In genomic region chr6:90560390-90561058, GRCm38 (mm10) we compare ENCODE assay signal across 12 mouse cellular contexts. TPM values are rescaled to one million over a fixed set of nuclear protein-coding genes. Genes with fewer than 3 reads are reported as not detected.
DNase-seq lines count a peak whose midpoint lies in the region; ATAC-seq and TF ChIP-seq lines count a peak whose summit lies in the region.
"Had no signal": no experiment of that assay in that cellular context is flagged by ENCODE, and none has a peak within 500 bp of the region (broad histone marks: within the 10 kb centered on the region; RNA-seq: fewer than 3 reads in every experiment).

No protein-coding gene starts in this region.

- H3K27ac ChIP-seq in lung, postnatal 0 days (ENCODE audit: low read length) = no peak overlapping the region
- H3K27ac ChIP-seq in hindbrain, embryonic 14.5 days = peak overlapping the region; percentile 67
- H3K27ac ChIP-seq: macrophage had no signal

- no peak for TF ChIP-seq POLR2A in myocyte (IDR thresholded peaks at IDR 0.05; ENCODE audit: insufficient read length, low read depth)

- no peak overlapping the region for H3K9ac ChIP-seq in lung, postnatal 0 days (replicated peaks; ENCODE audit: low read depth)
- no peak overlapping the region for H3K9ac ChIP-seq in hindbrain, embryonic 14.5 days

- 47% methylated on average over 3 of the region's 3 CpGs for WGBS in lung, postnatal 0 days
- WGBS in hindbrain, embryonic 14.5 days = 85% methylated on average over 3 of the region's 3 CpGs

- DNase-seq in lung, postnatal 0 days (ENCODE audit: low spot score) = peak; percentile 33
- DNase-seq in lung, postnatal 10 days = no peak
- DNase-seq in NIH3T3 (ENCODE audit: low read depth) = peak; percentile 53
- no peak for DNase-seq in hindbrain, embryonic 14.5 days (ENCODE audit: low spot score)
- no peak for DNase-seq in cerebellum, adult 9-11 months
- no peak for DNase-seq in ovary, postnatal 14 days (ENCODE audit: low spot score)
- DNase-seq in gastrocnemius, postnatal 25 days = no peak

- no peaks in the 10 kb centered on the region for H3K9me3 ChIP-seq in lung, postnatal 0 days (ENCODE audit: low read length)
- no peaks in the 10 kb centered on the region for H3K9me3 ChIP-seq in hindbrain, embryonic 14.5 days (ENCODE audit: control insufficient read depth, low read length)

- no peak for ATAC-seq in lung, postnatal 0 days
- no peak for ATAC-seq in hindbrain, embryonic 14.5 days (ENCODE audit: low FRiP score)
- ATAC-seq: activated CD4-positive, CD25-positive, alpha-beta regulatory T cell, adult 4 months had no signal

- no peak overlapping the region for H3K4me2 ChIP-seq in lung, postnatal 0 days (replicated peaks; ENCODE audit: low read depth, low read length)
- no peak overlapping the region for H3K4me2 ChIP-seq in hindbrain, embryonic 14.5 days (replicated peaks)
- H3K4me2 ChIP-seq in myocyte (ENCODE audit: low read depth) = no peak overlapping the region
- H3K4me2 ChIP-seq: heart, embryonic 11.5 days; liver, embryonic 11.5 days had no signal

- no peak overlapping the region for H3ac ChIP-seq in myocyte (ENCODE audit: control insufficient read depth, insufficient read length)

- H3K36me3 ChIP-seq in lung, postnatal 0 days (ENCODE audit: insufficient read depth, low read length) = no peaks in the 10 kb centered on the region
- H3K36me3 ChIP-seq in hindbrain, embryonic 14.5 days (replicated peaks; ENCODE audit: control insufficient read depth, insufficient read depth) = no peaks in the 10 kb centered on the region
- no peaks in the 10 kb centered on the region for H3K36me3 ChIP-seq in myocyte (ENCODE audit: control insufficient read depth, insufficient read depth)

- TF ChIP-seq CTCF in lung, postnatal 0 days (IDR thresholded peaks at IDR 0.05) = no peak

- H3K4me1 ChIP-seq in lung, postnatal 0 days (ENCODE audit: insufficient read depth, low read depth, low read length) = peaks cover 7% of the 10 kb centered on the region; the same call in 1 of the 2 replicates
- H3K4me1 ChIP-seq in hindbrain, embryonic 14.5 days (replicated peaks; ENCODE audit: control insufficient read depth, insufficient read depth, low read length) = 0 out of 2 replicates have a peak, but pooled peaks cover 14% of the 10 kb centered on the region

- no peaks in the 10 kb centered on the region for H3K79me2 ChIP-seq in myocyte (ENCODE audit: control insufficient read depth, insufficient read depth)

- no peaks in the 10 kb centered on the region for H3K27me3 ChIP-seq in lung, postnatal 0 days (replicated peaks; ENCODE audit: insufficient read depth, low read length)
- no peaks in the 10 kb centered on the region for H3K27me3 ChIP-seq in hindbrain, embryonic 14.5 days (ENCODE audit: control insufficient read depth, insufficient read depth, low read length)
- H3K27me3 ChIP-seq in myocyte (ENCODE audit: control insufficient read depth, insufficient read depth, insufficient read length) = no peaks in the 10 kb centered on the region

- H3K4me3 ChIP-seq in lung, postnatal 0 days (ENCODE audit: low read depth, low read length) = no peak overlapping the region
- no peak overlapping the region for H3K4me3 ChIP-seq in hindbrain, embryonic 14.5 days (replicated peaks; ENCODE audit: low read length)
- no peak overlapping the region for H3K4me3 ChIP-seq in myocyte

- no peak for TF ChIP-seq EP300 in lung, postnatal 0 days (IDR thresholded peaks at IDR 0.05)

TF ChIP-seq in myocyte, 11 proteins besides CTCF, POLR2A, EP300 and RAD21:
- TF ChIP-seq TCF12 (IDR thresholded peaks at IDR 0.05; ENCODE audit: insufficient read depth, poor library complexity, severe bottlenecking) = no peak
- peak; percentile 59 for TF ChIP-seq USF1 (IDR thresholded peaks at IDR 0.05; ENCODE audit: low read depth)
- TF ChIP-seq MYOG (IDR thresholded peaks at IDR 0.05; ENCODE audit: control insufficient read depth in 1 of 3, insufficient read depth in 1 of 3, insufficient read length in 2 of 3, low read depth in 2 of 3) = no peak
- TF ChIP-seq TCF3 (IDR thresholded peaks at IDR 0.05; ENCODE audit: insufficient read length, low read depth) = no peak

RNA-seq across cellular contexts. Expression of gene Slc41a3, which starts 44.0 kb away (rescaled TPM):
- polyA plus RNA-seq in lung, postnatal 0 days (2015; fragmentation: Nextera tagmentation; extraction: Ambion mirVana) = 9.7 and 10.8 TPM in 2 replicates
- 6.9 and 7.8 TPM in 2 replicates for polyA plus RNA-seq in hindbrain, embryonic 14.5 days (2014; fragmentation: Nextera tagmentation; extraction: Ambion mirVana)
- polyA plus RNA-seq in myocyte (2012; fragmentation: generic; extraction: Trizol) = 2.5 TPM
- 10 to 100 TPM; 58.4 to 76.2 TPM for total RNA-seq in gastrocnemius, postnatal 25 days (2021)

Comparison
In these comparisons a context has a peak if more than half of its experiments do, and no peak if none do; other contexts are left out.
1. DNase-seq: peak in lung, postnatal 0 days (single experiment) and NIH3T3 (single experiment); none in lung, postnatal 10 days (single experiment), hindbrain, embryonic 14.5 days (single experiment), cerebellum, adult 9-11 months (single experiment), ovary, postnatal 14 days (single experiment) and gastrocnemius, postnatal 25 days (single experiment).